Mouse (Mus musculus) adrenal gland, adult 18-20 months (tissue): Measurements from ENCODE around the gene Neu4. TPM values are rescaled to one million over a fixed set of nuclear protein-coding genes. Genes with fewer than 3 reads are reported as not detected.
"Not testable (repeated sequence)": the region's sequence is repeated elsewhere in the genome, so short reads cannot be mapped to it uniquely, and the experiment has no call there.

Experiments
- DNase-seq, 2 experiments: peaks; one replicate each; pipeline ENCODE4 v3.0.0; 2021 to 2022; ENCODE audit warnings: low spot score in 2 of 2
- total RNA-seq, 2 experiments: library from RNA; stranded (reverse); gene quantifications; 1 replicate in 1 of 2; 2 replicates in 1 of 2; pipeline ENCODE4 v1.2.3; 2021

The Neu4 gene
- total RNA-seq, 2 experiments from 2014 or later, result not detected

GRCm38 (mm10) chr1:94052373-94052772 is 32.1 kb downstream of the Neu4 start, which contains the start of gene Pdcd1:
Pdcd1 (minus strand) TSS chr1:94052553.
- no peak for DNase-seq

DNA sequence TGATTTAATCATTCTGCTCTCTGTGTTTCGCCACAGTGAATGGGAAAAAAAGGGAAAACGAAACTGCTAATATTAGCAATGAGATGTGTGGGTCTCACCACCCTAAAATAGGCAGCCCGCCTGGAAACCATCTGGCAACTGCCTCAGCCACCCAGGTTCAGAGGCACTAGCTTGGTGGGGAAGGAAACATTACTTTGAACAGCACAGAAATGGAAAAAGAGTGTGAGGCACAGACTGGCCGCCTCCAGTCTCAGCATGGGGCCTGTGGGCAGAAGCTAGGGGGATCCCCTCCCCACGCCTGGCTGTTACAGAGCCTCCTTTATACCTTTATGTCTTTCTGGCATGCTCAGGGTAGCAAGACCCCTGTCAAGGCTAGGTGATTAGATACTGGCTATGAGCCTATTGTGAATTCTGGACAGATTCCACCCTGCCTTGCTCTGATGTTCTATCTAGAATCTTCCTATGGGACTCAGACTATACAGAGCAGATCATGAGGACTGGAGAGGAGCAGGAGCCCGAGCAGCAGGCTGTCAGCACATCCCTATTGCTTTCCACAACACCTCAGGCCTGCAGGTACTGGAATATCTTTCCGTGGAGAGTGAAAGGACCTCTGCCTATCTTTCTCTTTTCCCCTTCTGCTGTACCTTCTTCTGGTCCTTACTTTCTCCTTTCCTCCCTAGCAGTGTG is 33.4 kb downstream of the Neu4 start:
- DNase-seq, result no peak

DNA sequence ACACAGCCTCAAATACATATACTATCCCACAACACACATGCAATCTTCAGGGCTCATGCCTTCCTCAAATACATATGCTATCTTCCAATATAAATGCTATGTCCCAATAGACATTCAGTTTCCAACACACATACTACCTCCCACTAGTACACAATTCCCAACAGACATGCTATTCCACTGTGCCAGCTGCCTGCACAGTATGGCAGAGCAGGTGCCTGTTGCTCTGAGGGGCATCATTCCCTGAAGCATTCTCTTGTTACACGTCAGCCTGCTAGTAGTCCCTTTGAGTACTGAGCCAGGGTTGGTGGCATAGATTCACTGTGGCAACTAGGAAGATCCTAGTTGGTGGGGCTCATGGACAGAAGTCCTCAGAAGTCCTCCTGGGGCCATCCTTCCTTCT is 34.2 kb downstream of the Neu4 start:
- DNase-seq, result no peak

DNA sequence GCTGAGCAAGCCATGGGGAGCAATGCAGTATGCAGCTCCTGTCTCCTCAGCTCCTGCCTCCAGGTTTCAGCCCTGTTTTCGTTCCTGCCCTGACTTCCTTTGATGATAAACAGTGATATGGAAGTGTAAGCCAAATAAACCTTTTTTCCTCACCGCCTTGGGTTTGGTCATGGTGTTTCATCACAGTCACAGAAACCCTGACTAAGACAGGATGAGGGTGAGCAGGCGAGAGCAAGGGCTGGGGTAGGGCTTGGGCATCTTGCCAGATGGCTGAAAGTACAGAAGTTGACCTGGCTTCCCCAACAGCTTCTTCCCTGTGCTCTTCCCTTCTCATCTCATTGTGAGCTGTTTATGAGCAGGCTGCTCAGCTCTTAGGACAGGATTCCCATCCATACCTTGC is 35.7 kb downstream of the Neu4 start:
- DNase-seq, result no peak

GRCm38 (mm10) chr1:94057401-94057800 is 37.1 kb downstream of the Neu4 start:
- no peak for DNase-seq

- not testable (repeated sequence) for DNase-seq
Observed at GRCm38 (mm10) chr1:94058281-94058680, 38.0 kb downstream of the Neu4 start.

DNA sequence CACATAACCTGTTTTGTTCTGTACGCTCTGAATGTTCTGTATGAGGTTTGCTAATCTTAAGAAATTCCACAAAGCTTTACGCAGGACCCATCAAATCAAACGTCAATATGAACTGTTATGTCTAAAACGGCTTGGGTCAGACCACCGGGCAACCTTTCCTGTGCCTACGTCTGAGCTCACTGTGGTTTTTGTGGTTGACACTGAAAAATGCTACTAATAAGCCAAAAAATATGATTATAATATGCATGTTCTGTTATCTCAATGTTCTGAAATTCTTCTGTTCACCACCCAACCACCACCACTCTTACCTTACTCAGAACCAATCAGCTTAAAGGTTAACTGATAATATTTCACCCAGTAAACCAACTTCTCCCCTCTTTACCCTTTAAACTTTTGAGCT is 54.5 kb downstream of the Neu4 start:
- no peak for DNase-seq

DNA sequence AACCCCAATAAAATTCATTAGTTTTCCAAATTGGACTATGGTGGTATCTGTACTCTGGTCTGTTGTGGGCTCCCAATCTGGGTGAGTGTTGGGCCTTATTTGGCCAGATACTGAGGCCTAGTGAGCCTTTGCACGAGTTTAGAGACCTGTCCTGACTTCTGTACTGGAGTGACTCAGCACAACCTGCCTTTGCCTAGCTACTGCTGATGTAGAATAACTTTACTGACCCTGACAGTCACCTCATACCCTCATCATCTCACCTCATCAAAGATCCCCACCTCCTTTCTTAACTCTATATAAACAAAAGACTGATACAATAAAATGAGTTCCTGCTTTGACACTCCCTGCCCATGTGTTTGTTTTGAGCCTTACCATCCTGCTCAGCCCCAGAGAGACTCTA is 56.5 kb downstream of the Neu4 start:
- no peak for DNase-seq

Other genes starting within 250 kb of the Neu4 start
- 10 to 100 TPM; 54.6 to 57.5 TPM for gene Dtymk, start 218.5 kb upstream of the Neu4 start, total RNA-seq
- 10 to 100 TPM; 16.4 to 16.9 TPM for gene Ing5, start 216.5 kb upstream of the Neu4 start, total RNA-seq
- gene D2hgdh, start 195.5 kb upstream of the Neu4 start, total RNA-seq, result 10 to 100 TPM; 50.8 to 68.1 TPM
- gene Gal3st2, start 159.1 kb upstream of the Neu4 start, total RNA-seq, result not detected
- not detected for gene Gal3st2b, start 102.1 kb upstream of the Neu4 start, total RNA-seq
- under 1 TPM; 0.10 to 0.17 TPM for gene Gal3st2c, start 29.9 kb upstream of the Neu4 start, total RNA-seq
- gene Pdcd1, start 32.1 kb downstream of the Neu4 start, total RNA-seq, result under 1 TPM in 1 of 2 experiments, not detected in 1; 0.26 TPM